Mouse (Mus musculus) spleen, postnatal 4 days (tissue): ENCODE measurements around the gene Dnajc6.

Experiments used
- DNase-seq, 2 experiments: peaks; one replicate each; pipeline ENCODE4 v3.0.0; 2022; ENCODE audit warnings: low spot score in 2 of 2

Dnajc6 gene

DNA sequence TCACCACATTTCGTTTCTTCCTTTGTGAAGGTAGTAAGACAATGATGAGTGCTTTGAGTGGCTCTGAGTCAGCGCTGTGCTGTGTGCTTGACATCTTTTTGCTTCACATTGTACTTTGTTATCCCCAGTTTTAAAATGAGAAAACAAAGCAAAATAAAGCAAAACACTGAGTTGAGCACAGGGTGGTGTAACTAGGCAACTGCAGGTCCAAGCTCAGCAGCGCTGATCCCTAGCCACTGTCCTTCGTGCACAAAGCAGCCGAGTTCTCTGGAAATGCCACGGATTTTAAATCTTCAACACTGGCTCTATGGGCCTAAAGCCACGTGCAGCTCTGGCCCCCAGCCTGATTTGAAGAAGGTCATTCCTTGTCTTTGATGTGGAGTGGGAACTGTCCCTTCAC, 72.6 kb downstream of the Dnajc6 start:
- no peak for DNase-seq

DNA sequence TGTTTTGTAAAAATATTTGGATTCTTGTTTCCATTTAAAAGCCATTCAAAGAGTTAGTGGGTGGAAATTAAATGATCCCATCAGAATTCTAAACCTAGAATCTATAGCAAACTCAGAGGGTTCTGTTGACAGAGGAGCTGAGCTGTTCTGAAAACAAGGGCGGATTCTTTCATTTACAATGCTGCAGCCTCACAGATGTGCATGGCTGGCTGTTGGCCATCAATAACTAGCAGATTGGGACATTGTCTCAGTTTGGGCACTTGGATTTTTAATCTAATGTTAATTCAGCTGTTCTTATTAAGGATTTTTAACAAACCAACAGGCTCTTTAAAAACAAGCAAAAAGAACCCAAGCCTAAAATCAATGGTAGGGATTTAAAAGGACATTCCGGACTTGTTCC, 75.7 kb downstream of the Dnajc6 start:
- DNase-seq: no peak

DNA sequence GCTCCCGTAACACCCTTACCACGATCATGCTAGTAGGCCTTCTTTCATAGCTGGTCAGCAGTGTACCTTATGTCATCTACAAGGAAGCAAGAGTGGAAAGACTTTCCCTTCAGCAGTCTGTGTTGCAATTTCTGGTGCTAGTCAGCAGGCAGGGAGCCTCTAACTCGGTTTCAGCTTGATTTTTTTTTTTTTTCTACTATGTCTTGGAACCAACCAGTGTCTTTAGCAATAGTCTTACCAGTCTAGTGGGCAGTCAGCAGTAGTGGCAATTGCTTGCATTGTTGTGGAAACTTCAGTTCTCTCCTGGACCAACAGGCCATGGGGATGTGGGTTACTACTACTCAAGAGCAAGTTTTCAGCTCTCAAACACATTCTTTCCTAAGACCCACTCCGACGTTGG, 78.9 kb downstream of the Dnajc6 start:
- DNase-seq: no peak

DNA sequence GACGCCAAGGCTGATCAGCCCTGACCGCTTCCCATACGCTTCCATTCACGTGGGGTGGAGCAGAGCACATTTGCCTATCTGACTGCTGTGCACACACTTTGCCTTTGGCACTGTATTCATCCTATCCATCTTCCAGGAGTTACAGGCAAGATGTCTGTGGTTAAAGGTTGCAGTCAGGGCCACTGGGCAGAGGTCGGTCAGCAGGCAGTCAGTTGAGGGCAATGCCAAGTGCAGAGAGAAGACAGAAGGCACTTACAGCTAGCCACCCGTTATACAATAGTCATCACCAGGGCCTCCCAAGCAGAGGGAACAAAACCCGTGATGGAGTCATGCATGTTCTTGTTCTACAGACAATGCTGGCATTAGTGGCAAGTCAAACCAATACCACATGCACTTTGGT, 82.3 kb downstream of the Dnajc6 start:
- DNase-seq: no peak

DNA sequence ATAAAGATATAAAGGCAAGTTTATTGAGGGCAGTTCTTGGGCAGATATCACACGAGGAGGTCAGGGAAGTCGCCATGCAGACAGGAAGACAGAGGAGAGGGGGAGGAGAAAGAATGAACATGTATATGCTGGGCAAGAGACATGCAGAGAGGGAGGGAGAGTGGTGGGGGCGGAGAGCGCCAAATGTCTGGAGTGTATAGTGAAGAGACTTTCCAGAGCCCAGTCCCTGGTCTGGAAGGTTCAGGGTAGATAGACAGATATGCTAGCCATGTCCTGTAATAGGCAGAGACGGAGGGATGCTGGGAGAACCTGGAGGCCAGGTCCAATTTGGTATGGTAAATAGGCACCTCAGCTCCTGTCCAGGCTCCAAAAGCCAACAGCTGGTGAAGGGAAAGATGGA, 83.1 kb downstream of the Dnajc6 start:
- DNase-seq: no peak

DNA sequence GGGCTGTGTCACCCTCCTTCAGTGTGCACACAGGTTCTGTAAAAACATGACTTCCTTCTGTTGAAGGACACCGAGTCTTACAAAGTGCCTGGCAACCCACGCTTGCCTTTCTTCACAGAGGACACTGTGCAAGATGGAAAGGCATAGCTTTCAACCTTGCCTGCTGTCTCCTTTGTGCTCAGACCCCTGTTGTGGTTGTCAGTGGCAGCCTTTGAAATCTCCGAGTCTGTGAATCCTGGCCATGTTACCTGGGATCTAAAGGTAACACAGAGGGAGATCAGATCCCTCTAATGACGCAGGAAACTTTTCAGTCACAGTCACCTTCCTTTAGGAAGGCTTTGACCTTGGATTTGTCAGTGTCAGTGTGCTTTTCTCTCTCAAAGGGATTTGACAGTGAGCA, 84.7 kb downstream of the Dnajc6 start:
- no peak for DNase-seq

DNA sequence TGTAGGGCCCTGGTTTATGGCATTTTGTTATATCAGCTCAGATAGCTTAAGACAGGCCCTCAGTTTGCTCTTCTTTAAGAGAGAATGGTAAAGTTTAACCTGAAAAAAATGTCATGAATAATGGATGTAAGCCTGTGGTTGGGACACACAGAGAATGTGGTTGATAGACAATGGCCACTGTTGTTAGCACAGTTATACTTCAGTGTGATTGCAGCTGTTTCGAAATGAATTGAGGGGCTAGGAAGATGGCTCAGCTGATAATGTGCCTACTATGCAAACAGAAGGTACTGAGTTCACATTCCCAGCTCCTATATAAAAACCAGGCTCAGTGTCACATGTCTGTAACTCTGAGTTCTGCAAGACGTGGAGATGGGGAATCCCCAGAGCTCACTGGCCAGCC, 86.4 kb downstream of the Dnajc6 start:
- no peak for DNase-seq

DNA sequence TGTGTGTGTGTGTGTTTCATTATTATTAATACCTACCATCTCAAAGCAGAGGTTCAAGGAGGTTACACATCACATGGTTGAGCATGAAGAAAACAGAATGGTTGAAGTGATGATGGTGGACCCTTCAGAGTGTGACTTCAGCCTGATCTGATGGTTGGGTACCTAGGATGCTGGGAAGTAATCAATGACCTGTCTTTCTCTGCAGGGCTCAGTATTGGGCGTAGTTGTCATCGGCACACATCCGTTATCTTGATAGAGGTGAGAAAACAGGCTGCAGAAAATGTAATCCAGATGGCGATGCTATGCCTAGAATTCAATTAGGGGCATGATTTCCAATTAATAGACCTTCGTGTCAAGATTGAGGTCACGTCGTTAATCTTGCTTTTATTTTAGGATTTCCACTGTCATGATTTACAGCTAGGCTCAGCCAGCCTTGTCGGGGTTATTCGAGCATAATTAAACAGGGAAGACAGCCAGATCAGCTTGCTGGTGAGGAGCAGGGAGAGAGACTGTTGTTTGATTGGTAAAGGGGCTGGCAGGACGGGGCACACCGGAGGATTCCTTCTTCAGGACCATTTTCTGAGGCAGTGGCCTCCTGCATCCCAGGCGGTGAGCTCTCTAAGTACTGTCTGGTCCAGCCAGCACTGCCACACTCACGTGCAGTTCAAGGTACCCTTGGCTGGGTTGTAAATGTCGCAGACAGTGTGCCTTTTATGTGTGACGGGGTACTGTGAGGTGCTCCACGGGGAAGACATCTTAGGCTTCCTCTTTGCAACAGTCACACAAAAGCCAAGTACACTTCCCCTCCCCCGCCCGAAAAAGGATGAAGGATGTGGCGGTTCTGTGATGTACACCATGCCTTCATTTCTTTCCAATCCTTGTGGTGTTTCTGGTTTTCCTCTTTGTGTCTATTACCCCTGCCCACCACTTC, 88.3 kb downstream of the Dnajc6 start:
- no peak for DNase-seq

DNA sequence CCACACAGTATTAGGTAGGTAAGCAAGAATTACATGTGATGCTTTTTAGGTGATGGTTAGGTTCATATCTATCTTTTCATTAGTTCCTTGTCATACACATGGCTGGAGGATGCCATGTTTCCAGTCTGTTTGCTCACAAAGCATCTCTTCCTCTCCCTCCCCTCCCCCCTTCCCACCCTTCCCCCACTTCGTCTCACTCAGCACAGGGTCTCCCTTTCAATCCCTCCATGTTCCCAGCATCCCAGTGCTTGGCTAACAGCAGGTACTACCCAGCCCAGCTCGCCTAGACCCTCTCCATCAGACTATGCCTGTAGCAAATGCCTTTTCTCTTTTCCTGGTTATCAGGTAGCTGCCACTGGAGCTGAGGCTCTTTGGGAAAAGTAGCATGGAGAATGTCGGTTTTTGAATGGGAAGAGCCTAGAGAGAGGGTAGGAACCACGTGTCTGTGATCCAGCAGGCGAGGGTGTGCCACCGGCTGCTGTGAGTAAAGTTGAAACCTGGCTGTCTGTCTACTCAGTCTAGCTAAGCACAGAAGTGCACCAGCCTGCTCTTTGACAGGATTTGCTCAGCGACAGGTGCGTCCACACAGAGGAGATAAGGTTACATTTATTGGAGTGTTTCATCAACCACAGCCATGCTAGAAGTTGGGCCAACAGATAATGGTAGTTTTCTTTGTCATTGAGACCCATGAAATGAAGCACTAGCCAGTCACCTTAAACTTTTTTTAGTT, 89.2 kb downstream of the Dnajc6 start:
- DNase-seq: no peak

DNA sequence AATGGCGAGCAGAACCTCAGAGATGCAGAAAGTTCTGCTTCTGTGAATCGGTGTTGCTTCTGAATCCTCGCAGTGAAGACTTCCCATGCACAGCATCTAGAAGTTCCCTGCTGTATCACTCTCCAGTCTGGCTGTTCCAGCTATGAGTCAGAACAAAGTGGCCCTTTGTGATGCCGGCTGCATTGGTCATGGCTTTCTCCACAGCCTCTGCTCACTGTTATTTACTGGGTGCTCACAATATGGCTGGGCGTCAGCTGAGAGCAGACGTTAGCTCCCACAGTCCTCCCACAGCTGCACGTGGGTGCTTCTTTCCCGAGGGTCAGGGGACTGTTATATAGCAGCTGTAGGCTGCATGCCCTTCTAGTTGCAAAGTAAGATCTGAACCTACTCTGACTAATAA, 92.5 kb downstream of the Dnajc6 start:
- DNase-seq: no peak

DNA sequence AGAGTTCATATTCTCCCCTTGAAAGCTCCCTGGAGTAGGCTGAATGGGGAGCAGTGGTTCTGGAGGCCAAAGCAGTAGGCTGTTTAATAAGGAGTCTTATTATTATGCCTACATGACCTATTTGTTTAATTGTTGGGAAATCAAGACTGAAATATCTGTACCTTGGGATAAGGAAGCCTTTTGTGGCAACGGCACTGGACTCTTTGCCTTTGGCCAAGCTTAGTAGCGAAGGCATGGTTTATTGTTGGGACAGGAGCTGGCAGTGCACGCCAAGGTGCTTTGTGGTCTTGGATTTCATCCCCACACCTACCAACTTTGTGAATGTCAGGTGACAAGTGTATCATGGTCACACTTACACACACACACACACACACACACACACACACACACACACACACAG, 93.3 kb downstream of the Dnajc6 start:
- no peak for DNase-seq

DNA sequence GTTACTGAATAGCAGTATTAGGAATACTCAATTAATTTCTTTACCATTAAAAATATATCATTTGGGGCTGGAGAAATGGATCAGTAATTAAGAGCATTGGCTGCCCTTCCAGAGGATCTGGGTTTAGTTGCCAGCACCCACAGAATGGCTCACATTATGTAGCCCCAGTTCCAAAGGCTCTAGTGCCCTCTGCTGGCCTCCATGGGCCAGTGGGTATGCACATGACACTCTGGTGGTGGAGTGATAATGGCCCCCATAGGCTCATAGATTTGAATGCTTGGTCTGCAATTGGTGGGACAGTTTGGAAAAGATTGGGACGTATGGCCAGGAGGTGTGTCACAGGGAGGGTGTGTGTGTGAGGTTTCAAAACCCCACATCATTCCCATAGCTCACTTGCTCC, 95.0 kb downstream of the Dnajc6 start:
- no peak for DNase-seq

DNA sequence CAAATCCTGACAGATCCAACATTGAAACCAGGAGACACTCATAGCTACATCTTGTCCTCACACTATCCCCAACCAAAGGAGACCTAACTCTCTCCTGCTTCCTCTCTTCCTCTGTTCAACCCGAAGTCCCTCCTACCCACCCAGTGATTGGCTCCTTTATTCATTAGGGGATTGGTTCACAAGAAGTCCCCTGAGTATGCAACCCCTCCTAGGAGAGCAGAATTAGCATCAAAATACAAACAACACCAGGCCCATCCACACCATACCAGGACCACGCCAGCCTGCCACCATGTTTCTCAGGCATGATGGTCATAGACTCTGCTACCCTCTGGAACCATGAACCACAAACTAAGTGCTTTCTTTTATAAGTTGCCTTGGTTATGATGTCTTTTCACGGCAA, 96.0 kb downstream of the Dnajc6 start:
- DNase-seq: no peak

DNA sequence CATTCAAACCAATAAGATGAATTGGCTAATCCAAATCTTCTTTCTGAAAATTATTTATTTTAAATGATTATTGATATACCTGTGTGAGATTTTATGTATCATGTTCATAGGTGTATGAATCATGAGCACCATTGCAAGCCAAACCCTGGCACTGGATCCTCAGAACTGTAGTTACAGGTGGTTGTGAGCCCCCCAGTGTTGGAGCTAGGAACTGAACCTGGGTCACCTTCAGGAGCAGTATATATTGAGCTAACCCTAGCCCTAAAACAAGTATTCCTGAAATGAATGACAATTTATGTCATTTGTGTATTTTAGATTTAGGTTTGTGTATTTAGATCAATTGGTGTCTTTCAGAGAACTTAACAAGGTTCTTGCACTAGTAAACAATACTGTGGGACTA, 105.3 kb downstream of the Dnajc6 start:
- no peak for DNase-seq

DNA sequence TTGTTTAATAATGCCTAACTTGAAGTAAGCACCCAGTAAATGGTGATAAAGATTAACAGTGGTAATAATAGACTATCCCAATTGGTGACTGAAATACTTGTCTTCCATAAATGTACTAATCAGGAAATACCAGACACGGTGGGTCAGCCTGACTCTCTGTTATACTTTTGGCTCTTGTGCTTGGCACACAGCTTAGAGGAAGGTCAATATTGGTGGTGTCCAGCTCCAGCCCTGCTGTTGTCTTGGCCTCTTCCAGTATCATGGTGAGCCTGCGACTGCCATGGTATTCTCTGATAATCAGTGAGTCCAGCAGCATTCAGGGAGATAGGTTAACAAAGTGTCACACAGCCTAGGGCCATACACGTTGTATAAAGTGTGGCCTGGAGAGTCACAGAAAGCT, 107.2 kb downstream of the Dnajc6 start:
- no peak for DNase-seq

DNA sequence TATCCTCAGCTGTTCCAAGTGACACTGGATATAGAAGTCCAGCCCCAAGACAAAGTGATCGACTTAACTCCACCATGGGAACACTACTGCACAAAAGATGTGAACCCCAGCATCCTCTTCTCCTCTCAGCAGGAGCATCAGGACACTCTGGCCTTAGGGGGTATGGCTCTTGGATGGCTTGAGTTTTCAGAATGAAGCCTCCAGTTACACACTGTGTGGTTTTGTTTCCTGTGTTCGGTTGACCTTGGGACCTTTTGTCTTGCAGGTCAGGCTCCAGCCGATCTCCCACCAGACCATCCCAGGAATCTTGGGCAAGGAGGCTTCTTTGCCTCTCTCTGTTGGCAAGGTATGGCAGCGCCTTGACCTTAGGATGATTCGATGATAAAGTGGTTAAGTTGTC, 120.1 kb downstream of the Dnajc6 start:
- DNase-seq: no peak

DNA sequence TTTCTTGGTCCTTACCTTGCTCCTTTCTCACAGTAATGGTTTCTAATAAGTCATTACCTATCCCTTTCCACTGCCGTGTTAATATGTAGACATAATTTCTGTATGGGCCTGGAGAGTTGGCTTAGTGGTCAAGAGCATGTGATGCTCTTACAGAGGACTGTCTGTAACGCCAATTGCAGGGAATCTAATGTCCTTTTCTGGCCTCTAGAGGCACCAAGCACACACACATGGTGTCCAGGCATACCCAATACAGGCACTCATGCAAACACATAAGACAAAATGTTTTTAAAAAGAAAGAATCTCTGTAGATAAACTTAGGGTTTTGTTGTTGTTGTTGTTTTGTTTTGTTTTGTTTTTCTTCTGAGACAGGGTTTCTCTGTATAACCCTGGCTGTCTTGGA, 121.3 kb downstream of the Dnajc6 start:
- DNase-seq: no peak

DNA sequence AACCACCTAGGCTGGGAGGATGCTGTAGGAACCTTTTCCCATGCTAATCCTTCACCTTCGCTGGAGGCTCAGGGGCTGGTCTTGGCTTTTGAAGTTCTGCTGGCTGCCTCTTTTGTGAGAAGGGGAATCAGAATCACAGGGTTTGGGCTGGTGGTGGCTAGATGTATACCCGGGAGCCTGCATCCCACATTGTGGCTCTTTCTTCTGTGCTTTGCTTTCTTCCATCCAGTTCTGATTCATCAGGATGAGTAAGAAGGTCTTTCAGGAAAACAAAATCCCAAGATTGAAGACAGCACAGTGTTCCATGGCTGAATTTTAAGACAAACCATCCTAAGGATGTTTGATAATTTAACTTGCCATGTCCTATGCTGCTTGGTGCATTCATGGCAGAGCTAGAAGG, 123.8 kb downstream of the Dnajc6 start:
- no peak for DNase-seq

DNA sequence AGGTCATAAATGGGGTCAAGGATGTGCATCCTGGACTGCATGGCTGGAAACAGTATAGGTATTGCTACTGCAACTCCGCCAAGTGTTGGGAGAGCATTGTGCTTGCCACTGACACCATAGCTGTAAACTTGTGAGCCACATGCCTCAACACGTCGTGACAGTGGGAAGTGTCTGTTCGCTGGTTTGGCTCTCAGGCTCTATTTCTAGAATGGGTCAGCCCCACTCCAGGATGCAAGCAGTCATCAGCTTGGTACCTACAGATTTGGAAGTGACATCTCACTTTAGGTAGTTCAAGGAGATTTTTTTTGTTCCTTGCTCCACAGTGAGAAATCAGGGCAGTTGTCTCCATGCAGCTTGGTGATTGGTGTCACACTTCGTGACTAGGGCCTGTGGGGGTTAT, 124.8 kb downstream of the Dnajc6 start:
- no peak for DNase-seq

DNA sequence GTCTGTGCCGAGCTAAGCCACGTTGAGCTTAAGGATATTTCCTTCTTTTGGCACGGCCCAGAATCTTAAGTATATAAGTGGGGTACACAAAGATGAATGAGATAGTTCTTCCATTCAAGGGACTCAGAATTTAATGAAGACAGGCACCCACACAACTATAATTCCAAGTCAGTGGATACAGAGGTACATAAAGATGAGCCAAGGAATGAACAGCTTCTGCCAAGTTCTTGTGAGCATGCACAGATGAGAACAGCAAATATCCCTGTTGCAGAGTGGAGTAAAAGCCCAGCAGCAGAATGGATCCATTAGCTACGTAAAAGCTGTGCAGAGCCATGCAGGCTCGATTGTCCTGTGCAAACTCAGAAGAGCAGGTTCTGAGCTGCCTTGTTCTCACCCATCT, 128.8 kb downstream of the Dnajc6 start:
- DNase-seq: no peak

DNA sequence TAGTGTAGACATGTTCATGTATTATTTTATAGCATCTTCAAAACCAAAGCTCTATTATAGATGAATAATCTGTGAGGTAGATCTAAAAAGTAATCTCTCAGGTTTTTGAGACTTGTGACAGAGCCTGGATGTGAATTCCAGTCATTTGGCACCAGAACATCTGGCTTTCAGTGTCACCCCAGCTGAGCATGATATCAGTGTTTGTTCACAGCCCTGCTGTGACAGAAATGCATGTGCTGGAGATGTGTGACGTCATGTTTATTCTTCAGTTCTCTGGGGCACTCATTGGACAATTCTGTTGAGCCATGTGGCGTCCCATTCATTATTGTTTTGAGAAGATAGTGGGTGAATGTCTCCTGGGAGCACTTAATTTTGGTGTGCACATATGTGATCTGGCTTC, 139.1 kb downstream of the Dnajc6 start:
- no peak for DNase-seq

DNA sequence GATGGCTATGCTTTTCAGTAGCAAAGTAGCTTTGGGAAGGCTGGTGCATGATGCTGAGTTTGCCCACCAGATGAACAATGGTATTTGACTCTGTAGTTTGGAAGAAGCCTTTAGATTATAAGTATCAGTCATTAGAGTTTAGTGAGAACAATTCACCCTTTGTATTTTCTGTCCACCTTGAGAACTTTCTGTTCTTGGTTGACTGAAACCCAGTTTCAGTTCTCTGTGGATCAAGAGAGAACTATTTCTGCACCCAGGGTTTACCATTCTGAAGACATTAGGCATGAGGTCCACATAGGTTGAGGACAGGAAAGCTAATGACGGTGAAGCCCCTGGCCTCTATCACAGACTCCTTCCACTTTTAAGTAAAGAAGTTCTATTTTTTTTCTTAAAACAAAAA, 141.0 kb downstream of the Dnajc6 start:
- no peak for DNase-seq

DNA sequence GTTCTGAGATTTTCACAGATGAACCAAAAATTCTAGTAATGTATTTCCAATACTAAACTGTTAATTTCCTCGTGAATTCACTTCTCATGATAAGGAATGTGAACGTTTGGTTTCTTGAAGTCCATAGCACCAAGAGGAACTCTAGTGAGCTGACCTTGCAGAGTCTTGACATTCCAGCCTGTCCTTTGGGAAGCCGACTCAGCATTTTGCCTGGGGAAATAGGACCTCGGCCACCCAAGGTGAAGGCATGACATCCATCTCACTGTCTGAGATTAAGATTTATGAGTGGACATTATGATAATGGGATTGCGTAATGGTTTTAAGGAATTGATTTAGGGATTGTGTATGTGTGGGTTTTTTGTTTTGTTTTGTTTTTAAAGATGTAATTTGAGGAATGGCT, 144.2 kb downstream of the Dnajc6 start:
- DNase-seq: no peak
